Mouse (Mus musculus): ENCODE results near the gene Tuba1c.
"Not testable (repeated sequence)": the region's sequence is repeated elsewhere in the genome, so short reads cannot be mapped to it uniquely, and the experiment has no call there.

Tuba1c gene

GRCm38 (mm10) chr15:99030585-99031387, 1.1 kb downstream of the Tuba1c start:
- ATAC-seq (ENCODE audit: low TSS enrichment) = no peak

GRCm38 (mm10) chr15:99031388-99031675, 1.6 kb downstream of the Tuba1c start:
- no peak for ATAC-seq (ENCODE audit: low TSS enrichment)

GRCm38 (mm10) chr15:99032041-99032725, 2.5 kb downstream of the Tuba1c start:
- ATAC-seq (ENCODE audit: low TSS enrichment) = no peak

- no peak for ATAC-seq (ENCODE audit: low TSS enrichment)
These were observed 3.1 kb downstream of the Tuba1c start for GRCm38 (mm10) chr15:99032726-99033250.

- no peak for ATAC-seq (ENCODE audit: low TSS enrichment)
These were observed 4.0 kb downstream of the Tuba1c start for GRCm38 (mm10) chr15:99033498-99034270.

GRCm38 (mm10) chr15:99035431-99035830, 5.7 kb downstream of the Tuba1c start:
- ATAC-seq (ENCODE audit: low TSS enrichment) = peak; percentile 93; the same call in 1 of the 2 replicates

- ATAC-seq (ENCODE audit: low TSS enrichment) = no peak
These were observed 6.7 kb downstream of the Tuba1c start for GRCm38 (mm10) chr15:99036249-99036905.

GRCm38 (mm10) chr15:99038025-99038424, 8.3 kb downstream of the Tuba1c start:
- no peak for ATAC-seq (ENCODE audit: low TSS enrichment)

GRCm38 (mm10) chr15:99038797-99039196, 9.1 kb downstream of the Tuba1c start:
- ATAC-seq (ENCODE audit: low TSS enrichment) = no peak

- no peak for ATAC-seq (ENCODE audit: low TSS enrichment)
These were observed 9.6 kb downstream of the Tuba1c start for GRCm38 (mm10) chr15:99039306-99039705.

GRCm38 (mm10) chr15:99039996-99040919, 10.6 kb downstream of the Tuba1c start:
- ATAC-seq (ENCODE audit: low TSS enrichment) = no peak

- no peak for ATAC-seq (ENCODE audit: low TSS enrichment)
These were observed 11.5 kb downstream of the Tuba1c start for GRCm38 (mm10) chr15:99040920-99041856.

GRCm38 (mm10) chr15:99042334-99042733, 12.6 kb downstream of the Tuba1c start:
- ATAC-seq (ENCODE audit: low TSS enrichment) = no peak

GRCm38 (mm10) chr15:99044854-99045253, 15.2 kb downstream of the Tuba1c start:
- no peak for ATAC-seq (ENCODE audit: low TSS enrichment)

- not testable (repeated sequence) for ATAC-seq (ENCODE audit: low TSS enrichment)
These were observed 16.0 kb downstream of the Tuba1c start for GRCm38 (mm10) chr15:99045734-99046133.

GRCm38 (mm10) chr15:99049473-99050253, 20.0 kb downstream of the Tuba1c start:
- ATAC-seq (ENCODE audit: low TSS enrichment) = no peak

GRCm38 (mm10) chr15:99053373-99053772, 23.7 kb downstream of the Tuba1c start:
- no peak for ATAC-seq (ENCODE audit: low TSS enrichment)

- no peak for ATAC-seq (ENCODE audit: low TSS enrichment)
These were observed 25.3 kb downstream of the Tuba1c start, which contains the start of gene Prph for GRCm38 (mm10) chr15:99055040-99055439. Gene Prph (plus strand): TSS chr15:99055174.

- ATAC-seq (ENCODE audit: low TSS enrichment) = no peak
These were observed 25.8 kb downstream of the Tuba1c start for GRCm38 (mm10) chr15:99055511-99055961.
